Mouse (Mus musculus): ENCODE results near the gene Rere.
"Not testable (repeated sequence)": the region's sequence is repeated elsewhere in the genome, so short reads cannot be mapped to it uniquely, and the experiment has no call there.

The Rere gene

GRCm38 (mm10) chr4:150465759-150466158 lies 184.3 kb downstream of the Rere start:
- peak; percentile 73 for DNase-seq (ENCODE audit: low spot score)

DNA sequence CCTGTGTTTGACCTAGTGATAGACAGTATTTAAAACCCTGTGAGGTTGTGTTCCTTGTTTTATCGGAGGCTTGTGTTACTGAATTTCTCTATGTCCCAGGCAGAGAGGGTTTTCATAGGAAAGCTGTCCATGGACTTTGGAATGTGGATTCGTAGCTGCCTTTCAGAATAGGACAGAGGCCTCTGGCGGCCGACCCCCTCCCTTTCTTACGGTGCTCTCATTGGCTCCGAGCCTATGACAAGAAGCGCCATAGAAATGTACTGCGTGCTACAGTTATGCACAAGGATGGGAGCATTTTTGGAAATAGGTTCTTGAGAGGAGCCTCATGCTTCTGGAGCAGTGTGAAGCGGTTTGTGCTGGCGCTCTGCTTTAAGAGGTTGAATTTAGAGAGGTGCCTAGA lies 187.8 kb downstream of the Rere start:
- DNase-seq (ENCODE audit: low spot score) = no peak

DNA sequence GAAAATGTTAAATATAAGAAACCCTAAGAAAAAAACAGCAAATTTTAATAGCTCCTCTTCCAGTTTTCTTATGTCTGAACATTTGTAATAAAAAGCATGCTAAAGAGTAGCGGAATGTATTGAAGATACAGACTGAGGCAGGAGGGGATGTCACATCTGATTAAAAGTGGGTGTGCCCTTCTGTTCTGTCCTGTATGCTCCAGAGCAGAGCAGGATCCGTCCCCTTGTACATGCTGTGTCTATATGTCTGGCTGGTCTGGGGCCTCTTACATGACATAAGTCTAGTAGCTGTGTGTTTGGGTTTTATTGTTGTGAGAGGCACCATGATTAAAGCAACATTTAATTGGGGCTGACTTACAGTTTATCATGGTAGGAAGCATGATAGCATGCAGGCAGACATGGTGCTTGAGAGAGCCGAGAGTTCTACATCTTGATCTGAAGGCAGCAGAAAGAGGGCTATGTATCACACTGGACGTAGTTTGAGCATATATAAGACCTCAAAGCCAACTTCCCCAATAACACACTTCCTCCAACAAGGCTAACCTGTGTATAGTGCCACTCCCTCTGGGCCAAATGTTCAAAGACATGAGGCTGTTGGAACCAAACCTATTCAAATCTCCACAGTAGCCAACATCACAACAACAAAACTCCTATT lies 189.4 kb downstream of the Rere start:
- no peak for DNase-seq (ENCODE audit: low spot score)

DNA sequence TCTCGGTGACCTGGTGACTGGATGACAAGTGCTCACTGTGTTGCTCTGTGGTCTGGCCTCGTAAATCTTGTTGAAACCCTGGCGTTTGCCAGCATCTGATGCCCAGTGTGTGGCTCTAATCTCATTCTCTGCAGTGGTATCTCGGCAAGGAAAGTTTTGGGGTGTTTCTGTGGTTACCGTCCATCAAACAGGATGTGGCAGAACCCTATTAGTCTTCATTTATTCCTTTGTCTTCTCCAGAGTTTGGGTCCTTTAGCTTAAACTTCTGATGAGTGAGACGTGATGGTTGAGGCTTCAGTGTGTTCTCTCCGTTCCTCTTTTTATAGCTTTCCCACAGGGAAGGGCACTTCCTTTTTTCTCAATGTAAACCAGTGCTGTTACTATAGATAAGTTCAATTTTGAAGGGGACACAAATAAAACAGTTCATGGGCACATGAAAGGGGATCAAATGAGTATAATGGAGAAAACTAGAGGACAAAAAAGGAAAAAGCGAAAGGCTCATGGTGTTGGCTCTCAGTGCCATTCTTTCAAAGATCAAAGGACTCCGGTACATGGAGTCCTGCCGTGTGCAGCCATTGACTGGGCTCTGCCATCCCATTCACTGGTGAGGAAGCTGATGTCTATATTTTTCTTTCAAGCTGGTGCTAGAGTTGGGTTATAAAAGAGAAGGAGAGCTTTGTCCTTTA lies 191.4 kb downstream of the Rere start:
- DNase-seq (ENCODE audit: low spot score) = no peak

- DNase-seq (ENCODE audit: low spot score) = no peak
These were observed 192.1 kb downstream of the Rere start for GRCm38 (mm10) chr4:150473437-150474070.

DNA sequence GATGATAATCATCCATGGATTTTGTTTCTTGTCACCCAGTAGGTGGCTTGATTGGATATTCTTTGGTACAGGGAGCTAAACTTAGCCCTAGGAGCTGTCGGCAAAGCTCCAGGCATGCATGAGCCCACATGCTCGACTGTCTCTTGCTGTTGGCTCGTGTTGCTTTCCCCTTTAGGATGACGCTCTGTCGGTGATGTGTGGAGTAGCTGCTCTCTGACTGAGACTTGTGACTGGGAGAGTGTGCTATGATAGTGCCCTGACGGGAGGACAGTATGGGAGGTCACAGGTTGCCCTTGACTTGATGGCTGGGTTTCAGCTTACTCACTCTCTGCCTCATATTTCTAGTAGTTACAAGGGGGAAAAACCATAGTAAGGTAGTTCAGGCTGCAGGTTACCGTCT lies 192.6 kb downstream of the Rere start:
- no peak for DNase-seq (ENCODE audit: low spot score)

DNA sequence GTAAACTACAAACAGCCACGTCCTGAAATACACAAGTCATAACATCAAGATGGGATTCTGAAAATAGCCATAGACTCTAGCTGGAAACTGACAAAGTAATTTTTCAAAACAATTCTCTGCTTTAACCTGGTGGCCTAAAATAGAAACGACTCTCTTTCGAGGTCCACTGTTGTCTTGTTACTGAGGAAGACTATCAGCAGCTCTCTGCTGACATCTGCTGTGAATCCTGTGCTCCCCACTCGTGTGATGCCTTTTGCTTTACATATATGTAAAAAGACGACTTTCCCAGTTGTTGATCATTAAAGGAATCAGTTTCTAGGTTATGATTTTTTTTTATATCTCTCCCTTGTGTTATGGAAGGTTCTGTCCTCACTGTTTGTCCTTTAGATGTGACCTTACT lies 194.8 kb downstream of the Rere start:
- no peak for DNase-seq (ENCODE audit: low spot score)

GRCm38 (mm10) chr4:150478006-150478405 lies 196.6 kb downstream of the Rere start:
- DNase-seq (ENCODE audit: low spot score) = no peak

DNA sequence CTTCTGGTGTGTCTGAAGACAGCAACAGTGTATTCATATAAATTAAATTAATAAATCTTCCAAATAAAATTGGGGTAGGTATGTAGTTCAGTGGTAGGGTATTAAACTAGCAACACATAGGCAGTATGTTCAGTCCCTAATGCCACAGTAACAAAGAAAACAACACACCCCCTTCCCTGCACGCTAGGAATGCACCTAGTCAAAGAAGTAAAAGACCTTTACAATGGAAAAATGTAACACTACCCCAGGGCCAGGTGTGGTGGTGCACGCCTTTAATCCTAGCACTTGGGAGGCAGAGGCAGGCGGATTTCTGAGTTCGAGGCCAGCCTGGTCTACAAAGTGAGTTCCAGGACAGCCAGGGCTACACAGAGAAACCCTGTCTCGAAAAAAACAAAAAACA lies 201.6 kb downstream of the Rere start:
- DNase-seq (ENCODE audit: low spot score) = not testable (repeated sequence)

DNA sequence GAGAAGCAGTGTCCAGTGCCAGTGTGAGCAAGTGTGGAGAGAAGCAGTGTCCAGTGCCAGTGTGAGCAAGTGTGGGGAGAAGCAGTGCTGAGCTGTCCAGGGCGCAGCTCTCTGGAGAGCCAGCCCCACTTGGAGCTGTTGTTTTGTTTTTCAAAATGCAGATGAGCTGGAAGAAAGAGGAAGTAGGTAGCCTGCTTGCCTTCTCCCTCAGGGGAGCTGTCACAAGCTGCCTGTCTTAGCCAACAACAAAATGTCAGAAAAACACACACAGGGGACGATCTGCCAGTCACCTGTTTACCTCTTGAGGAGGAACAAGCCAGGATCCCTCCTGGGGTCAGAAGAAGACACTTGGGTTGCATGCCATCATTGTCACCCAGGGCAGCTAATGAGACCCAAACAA lies 204.7 kb downstream of the Rere start:
- DNase-seq (ENCODE audit: low spot score) = peak; percentile 37

DNA sequence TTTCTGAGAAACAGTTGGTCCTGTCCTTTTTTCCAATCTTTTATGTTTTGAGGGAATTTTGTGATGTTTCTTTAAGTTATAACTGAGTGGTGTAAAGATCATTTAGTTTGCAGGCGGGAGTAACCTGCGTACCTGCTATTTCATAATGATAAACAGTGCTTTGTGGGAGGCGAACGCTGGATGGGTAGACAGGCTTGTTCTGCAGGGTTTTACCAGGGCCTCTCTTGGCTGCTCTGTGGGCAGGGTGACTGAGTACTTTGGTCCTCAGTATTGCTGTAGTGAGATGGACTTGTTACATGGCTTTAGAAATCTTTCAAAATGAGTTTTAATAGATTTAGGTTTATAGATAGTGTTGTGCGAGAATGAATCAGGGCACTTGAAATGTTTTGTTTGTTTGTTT lies 205.7 kb downstream of the Rere start:
- no peak for DNase-seq (ENCODE audit: low spot score)

DNA sequence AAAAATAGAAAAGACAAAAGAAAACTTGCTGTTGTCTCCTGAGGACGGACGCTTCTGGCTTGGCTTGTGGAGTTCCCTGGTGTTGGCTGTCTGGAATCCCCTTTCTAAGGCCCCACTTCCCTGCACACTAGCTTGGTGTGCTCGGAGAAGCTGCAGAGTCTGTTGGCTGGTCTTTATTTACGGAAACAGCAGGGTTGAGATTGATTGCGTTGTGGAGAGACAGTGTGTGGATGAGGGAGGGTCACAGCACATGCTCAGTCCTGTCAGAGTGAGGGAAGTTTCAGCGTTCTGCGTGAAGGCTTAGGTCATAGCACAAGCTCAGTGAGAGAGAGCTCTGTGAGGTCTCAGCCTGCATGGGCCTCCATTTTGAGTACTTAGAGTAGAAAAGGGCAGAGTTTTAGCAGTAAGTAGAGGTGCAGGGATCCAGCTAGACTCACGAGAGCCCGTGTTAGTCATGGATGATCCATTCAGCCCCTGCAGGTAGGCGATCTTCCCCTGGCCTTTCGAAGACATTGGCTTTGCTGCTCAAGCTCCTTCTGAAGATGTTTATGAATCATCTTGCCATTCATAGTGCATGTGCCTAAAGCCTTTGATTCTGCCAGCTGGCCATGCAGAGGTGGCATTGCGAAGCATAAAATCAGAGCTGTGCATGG lies 206.8 kb downstream of the Rere start:
- DNase-seq (ENCODE audit: low spot score) = peak; percentile 91

DNA sequence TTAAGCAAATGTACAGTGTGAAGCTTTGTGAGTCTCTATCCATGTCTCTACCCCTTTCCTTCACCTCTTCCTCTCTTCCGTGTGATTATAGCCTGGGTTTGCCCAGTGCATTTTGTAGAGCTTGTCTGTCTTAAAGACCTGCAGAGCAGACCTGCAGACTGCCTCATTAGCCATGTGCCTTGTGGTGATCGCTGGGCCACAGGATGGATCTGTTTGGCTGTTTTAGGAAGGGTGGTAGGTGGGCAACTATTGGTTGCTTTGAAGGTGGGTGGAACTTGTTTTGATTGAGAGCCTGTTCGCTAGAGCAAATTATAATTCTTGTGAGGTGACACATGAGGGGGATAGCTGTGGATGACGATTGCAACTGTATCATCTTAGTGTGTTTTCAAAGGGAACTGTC lies 207.3 kb downstream of the Rere start:
- DNase-seq (ENCODE audit: low spot score) = no peak

GRCm38 (mm10) chr4:150490050-150490449 lies 208.6 kb downstream of the Rere start:
- DNase-seq (ENCODE audit: low spot score) = no peak

- no peak for DNase-seq (ENCODE audit: low spot score)
These were observed 210.3 kb downstream of the Rere start for GRCm38 (mm10) chr4:150491710-150492109.

GRCm38 (mm10) chr4:150493258-150493937 lies 212.0 kb downstream of the Rere start:
- DNase-seq (ENCODE audit: low spot score) = no peak

DNA sequence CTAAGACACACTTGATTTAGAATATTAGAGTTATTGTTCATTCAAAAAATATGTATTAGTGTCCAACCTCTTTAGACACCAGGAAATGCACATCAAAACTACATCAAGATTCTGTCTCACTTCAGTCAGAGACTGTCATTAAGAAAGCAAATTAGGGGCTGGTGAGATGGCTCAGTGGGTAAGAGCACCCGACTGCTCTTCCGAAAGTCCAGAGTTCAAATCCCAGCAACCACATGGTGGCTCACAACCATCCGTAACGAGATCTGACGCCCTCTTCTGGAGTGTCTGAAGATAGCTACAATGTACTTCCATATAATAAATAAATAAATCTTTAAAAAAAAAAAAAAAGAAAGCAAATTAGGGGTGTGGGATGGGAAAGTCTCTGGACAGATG lies 212.5 kb downstream of the Rere start:
- DNase-seq (ENCODE audit: low spot score) = not testable (repeated sequence)

- no peak for DNase-seq (ENCODE audit: low spot score)
These were observed 214.1 kb downstream of the Rere start for GRCm38 (mm10) chr4:150495568-150495967.

DNA sequence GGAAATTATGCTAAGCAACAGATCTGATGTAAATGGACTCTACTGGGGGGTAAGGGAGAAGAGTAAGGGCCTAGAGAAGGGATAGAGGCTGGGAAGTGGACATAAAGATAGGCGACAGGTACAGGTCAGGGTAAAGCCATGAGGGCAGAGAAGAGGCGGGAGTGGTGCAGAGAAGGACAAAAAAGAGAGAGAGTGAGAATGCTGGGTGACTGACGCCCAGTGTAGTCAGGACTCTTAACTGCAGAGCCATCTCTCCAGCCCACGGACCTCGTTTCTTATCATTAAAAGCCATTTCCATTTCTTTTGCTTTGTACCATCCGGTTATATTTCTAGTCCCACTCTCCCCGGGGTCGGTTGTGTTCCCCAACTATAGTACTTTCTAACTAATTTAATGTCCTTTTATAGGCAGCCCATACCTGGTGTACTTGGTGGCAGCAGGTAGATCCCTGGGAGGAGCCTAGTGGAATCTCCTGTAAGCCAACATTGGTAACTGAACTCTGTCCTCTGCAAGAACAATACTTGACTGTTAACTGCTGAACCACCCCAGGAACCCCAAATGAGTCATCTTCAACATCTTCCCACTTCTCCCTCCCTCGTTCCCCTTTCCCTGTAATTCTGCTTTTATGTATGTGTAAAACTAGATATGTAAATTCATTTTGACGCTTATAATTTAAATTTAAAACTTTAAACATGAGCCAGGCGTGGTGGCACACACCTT lies 223.0 kb downstream of the Rere start:
- DNase-seq (ENCODE audit: low spot score) = no peak

DNA sequence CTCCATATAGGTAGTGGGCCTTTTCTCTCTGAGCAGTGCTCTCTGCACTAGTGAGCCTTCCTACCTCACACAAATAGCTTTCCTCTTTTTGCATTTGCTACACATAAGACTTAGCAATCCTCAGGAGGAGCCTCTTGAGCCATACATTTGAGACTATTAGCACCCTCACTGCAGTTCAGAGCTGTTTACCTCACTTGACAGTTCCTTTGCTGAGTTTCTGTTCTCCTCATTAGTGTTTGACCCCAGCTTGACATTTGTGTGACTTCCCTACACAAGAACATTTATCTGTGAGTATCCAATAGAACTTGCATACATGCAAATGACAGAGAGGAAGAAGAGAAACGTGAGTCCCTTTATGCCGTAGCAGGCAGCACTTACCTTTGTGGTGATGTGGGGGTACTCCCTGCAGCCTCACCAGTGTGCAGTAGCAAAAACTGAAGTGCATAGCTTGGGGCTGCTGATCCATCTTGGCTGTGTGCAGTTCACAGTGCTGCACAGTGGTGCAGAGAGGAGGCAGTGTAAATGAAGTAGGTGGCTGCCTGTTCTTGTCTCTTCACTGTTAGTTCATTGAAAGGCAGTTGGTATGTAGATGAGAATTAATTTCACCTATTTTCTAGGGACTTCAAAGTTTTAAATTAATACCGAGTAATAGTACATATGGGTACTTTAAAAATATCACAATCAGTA lies 227.7 kb downstream of the Rere start:
- DNase-seq (ENCODE audit: low spot score) = no peak

DNA sequence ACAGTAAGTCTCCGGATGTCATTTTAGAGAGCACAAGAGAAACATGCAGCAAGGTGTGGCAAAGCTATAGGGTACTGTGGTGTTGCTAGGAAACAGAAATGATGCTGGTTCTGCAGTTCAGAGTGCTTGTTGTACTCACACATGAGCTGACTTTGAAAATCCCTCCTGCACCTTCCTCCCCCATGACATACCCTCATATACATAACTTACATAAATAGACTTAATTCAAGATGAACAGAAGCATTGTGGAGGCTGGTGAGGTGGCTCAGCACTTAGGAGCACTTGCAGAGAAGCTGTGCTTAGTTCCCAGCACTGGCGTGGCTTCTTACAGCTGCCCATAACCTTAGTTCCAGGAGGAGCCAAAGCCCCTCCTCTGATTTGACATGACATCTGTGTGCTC lies 228.6 kb downstream of the Rere start:
- no peak for DNase-seq (ENCODE audit: low spot score)
